In the genomic region with DNA sequence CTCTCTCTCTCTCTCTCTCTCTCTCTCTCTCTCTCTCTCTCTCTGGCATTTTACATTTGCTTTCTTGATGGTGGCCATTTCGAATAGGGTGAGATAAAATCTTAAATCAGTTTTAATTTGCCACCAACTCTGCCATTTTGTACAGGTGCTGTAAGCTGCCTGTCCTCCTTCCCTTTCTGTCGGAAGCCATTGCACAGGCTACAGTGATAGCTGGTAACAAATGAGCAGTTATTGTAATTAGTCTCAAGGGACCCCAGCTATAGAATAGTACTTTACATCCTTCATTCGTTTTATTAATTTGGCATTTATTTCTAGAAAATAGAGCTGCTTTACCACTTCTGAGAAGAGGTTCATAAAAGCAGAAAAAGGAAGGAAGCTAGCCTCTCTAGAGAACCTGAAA, we compare ENCODE assay signal across 17 mouse cellular contexts.
"Had no signal": no experiment of that assay in that cellular context is flagged by ENCODE, and none has a peak within 500 bp of the region (broad histone marks: within the 10 kb centered on the region; RNA-seq: fewer than 3 reads in every experiment).

No protein-coding gene starts in this region.

- H3K27ac ChIP-seq: liver, embryonic 15.5 days; lung, embryonic 15.5 days; midbrain, embryonic 10.5 days; midbrain, embryonic 13.5 days; midbrain, embryonic 15.5 days; neural tube, embryonic 13.5 days; neural tube, embryonic 15.5 days had no signal

- H3K4me3 ChIP-seq: liver, embryonic 15.5 days; lung, embryonic 15.5 days; midbrain, embryonic 10.5 days; midbrain, embryonic 13.5 days; midbrain, embryonic 15.5 days; myocyte; neural tube, embryonic 13.5 days; neural tube, embryonic 15.5 days had no signal

- H3K27me3 ChIP-seq: liver, embryonic 15.5 days; lung, embryonic 15.5 days; midbrain, embryonic 13.5 days; midbrain, embryonic 15.5 days; neural tube, embryonic 13.5 days; neural tube, embryonic 15.5 days had no signal

- H3K4me2 ChIP-seq: liver, embryonic 15.5 days; lung, embryonic 15.5 days; midbrain, embryonic 13.5 days; midbrain, embryonic 15.5 days; neural tube, embryonic 13.5 days; neural tube, embryonic 15.5 days had no signal

- H3K9me3 ChIP-seq: liver, embryonic 15.5 days; lung, embryonic 15.5 days; midbrain, embryonic 10.5 days; midbrain, embryonic 13.5 days; midbrain, embryonic 15.5 days; neural tube, embryonic 13.5 days; neural tube, embryonic 15.5 days had no signal

- H3K4me1 ChIP-seq: liver, embryonic 15.5 days; lung, embryonic 15.5 days; midbrain, embryonic 10.5 days; midbrain, embryonic 13.5 days; midbrain, embryonic 15.5 days had no signal

- H3K9ac ChIP-seq: liver, embryonic 15.5 days; liver, postnatal 0 days; lung, embryonic 15.5 days; midbrain, embryonic 13.5 days; midbrain, embryonic 15.5 days; neural tube, embryonic 13.5 days; neural tube, embryonic 15.5 days had no signal

- H3K36me3 ChIP-seq: liver, embryonic 15.5 days; lung, embryonic 15.5 days; midbrain, embryonic 10.5 days; midbrain, embryonic 13.5 days; midbrain, embryonic 15.5 days; neural tube, embryonic 13.5 days; neural tube, embryonic 15.5 days had no signal

- ATAC-seq: liver, postnatal 0 days; lung, postnatal 0 days; midbrain, embryonic 13.5 days had no signal

- DNase-seq: liver, postnatal 0 days; lung, adult 2 months; lung, postnatal 14 days; lung, postnatal 36 days; right cerebral cortex, postnatal 14 days; thymus, adult 18-20 months; thymus, postnatal 14 days; thymus, postnatal 36 days had no signal
